Mouse (Mus musculus): Measurements from ENCODE around the gene Megf6.

Megf6 gene

GRCm38 (mm10) chr4:154262071-154262470 lies 91.5 kb downstream of the Megf6 start:
- no peak for DNase-seq

GRCm38 (mm10) chr4:154267511-154267910 lies 97.0 kb downstream of the Megf6 start:
- DNase-seq: no peak

GRCm38 (mm10) chr4:154269520-154269919 lies 99.0 kb downstream of the Megf6 start:
- no peak for DNase-seq

DNA sequence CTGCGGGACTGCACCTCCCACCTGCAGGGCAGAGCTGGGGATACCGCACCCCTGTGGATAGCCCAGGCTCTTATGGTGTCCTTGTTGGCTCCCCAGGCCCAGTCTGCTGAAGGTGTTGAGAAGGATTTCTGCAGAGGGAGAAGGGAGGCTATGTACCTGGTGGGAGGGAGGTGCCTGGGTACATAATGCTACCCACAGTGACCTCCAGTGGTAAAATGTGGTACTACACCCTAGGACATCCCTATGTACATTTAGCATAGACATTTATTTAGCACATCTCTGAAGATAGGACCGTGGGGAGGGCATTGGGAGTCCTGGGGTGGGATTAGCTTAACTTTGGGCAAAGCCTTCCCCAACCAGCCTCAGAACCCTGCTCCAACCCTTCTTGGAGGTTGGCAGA lies 102.5 kb downstream of the Megf6 start:
- peak; percentile 19 for DNase-seq

- no peak for DNase-seq
Measured at GRCm38 (mm10) chr4:154279481-154279880, 109.0 kb downstream of the Megf6 start.

GRCm38 (mm10) chr4:154283671-154284070 lies 113.1 kb downstream of the Megf6 start:
- no peak for DNase-seq

- no peak for DNase-seq
Measured at GRCm38 (mm10) chr4:154293735-154294201, 123.2 kb downstream of the Megf6 start.

GRCm38 (mm10) chr4:154294262-154294731 lies 123.8 kb downstream of the Megf6 start:
- DNase-seq: no peak

DNA sequence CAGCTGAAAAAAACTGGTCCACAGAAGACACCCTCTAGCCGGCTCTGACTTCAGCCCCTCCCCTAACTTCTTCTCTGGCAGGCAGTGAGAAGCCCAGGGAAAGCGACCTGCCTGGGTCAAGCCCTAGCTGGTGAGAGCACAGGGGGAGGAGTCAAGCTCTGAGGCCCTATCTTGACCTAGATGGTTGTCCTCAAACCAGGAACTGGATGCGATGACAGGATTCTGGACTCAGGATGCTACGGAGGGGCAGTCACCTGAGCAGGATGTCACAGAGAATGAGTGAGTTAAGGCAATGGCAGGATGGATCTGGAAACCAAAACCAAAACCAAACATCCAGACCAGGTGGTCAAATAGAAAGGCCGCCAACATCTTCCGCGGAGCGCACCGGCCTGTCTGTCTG lies 127.2 kb downstream of the Megf6 start:
- DNase-seq: no peak

DNA sequence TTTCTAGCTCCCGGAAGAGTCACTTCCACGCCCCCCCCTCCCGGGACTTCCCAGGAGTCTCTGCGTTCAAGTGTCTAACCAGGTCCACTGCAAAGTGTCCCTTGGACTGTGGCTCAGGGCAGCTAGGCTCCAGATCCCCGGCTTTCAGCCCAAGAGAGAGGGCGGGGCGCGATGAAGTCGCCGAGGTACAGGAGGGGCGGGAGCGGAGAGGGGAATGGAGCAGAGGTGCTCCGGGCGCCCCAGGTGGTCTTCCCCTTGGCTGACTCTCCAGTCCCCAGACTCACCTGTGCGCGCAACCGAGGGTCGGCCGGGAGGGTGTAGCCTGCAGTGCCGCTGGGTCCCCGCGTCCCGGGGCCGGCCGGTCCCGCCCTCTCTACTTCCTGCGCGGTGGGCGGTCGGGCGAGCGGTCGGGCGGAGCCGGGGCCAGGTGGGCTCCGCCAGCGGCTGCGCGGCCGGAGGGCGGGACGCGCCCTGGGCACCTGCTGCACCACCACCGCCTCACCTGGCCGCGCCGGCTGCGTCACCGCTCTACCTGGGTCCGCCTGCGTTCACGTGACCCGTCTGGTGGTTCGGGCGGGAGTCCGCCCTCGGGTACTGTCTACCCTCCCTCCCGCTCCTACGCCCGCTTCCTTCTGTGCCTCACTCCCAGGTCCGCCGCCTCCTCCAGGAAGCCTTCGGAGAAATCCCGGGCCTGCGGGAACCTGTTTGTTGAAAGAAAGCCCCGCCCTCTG lies 129.2 kb downstream of the Megf6 start:
- DNase-seq: no peak

DNA sequence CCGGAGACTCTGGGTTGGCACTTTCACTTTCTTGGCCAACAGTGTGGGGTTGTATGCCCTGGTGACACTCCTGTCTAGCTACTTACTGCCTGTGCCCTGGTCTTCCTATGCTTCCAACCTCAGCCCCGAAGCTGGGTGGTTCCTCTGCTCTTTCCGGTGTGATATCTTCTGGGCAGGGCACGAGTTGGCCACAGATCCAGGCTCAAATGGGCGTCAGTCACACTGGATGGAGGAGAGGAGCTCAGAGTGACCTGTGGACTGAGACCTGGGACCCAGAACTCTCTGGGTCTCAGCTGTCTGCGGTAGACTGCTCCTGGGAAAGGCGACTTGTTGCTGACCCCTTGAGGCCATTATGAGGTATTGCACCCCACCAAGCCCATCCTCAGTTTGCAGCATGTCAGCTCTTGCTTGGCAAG lies 130.9 kb downstream of the Megf6 start, which contains the start of gene Arhgef16:
TSS of gene Arhgef16 (minus strand) at position 211 of the 416 bp plus-strand sequence.
- peak; percentile 27 for DNase-seq

DNA sequence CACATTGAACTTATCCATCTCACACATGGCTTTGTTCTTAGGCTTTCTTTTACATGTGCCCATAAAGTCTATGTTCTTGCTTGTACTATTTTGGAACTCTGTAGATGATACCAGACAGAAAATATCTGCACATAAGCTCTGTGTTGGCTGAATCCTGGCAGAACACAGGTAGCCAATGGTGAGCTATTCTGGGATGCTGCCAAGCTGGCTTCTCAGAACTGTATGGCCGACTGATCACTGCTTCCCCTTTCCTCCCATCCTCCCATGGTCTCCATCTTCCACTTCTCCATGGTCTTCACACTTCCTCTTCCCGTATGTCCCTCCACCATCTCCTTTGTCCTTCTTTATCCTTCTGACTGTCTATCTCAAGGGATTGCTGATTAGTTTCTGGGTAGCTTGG lies 138.6 kb downstream of the Megf6 start:
- DNase-seq: no peak

- DNase-seq: no peak
Measured at GRCm38 (mm10) chr4:154310576-154311262, 140.2 kb downstream of the Megf6 start.

DNA sequence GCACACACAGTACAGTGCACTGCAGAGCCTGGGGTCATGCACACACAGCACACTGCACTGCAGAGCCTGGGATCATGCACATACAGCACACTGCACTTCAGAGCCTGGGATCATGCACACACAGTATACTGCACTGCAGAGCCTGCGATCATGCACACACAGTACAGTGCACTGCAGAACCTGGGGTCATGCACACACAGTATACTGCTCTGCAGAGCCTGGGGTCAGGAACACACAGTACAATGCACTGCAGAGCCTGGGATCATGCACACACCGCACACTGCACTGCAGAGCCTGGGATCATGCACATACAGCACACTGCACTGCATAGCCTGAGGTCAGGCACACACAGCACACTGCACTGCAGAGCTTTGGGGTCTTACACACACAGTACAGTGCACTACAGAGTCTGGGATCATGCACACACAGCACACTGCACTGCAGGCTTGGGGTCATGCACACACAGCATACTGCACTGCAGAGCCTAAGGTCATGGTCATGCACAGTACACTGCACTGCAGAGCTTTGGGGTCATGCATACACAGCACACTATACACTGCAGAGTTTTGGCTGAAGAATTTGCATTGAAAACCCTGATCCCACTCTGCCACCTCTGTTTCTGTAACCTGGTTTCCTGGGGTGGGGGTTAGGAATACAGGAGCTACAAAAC lies 141.7 kb downstream of the Megf6 start:
- no peak for DNase-seq

- peak; percentile 44 for DNase-seq
Measured at GRCm38 (mm10) chr4:154312935-154313621, 142.5 kb downstream of the Megf6 start.

DNA sequence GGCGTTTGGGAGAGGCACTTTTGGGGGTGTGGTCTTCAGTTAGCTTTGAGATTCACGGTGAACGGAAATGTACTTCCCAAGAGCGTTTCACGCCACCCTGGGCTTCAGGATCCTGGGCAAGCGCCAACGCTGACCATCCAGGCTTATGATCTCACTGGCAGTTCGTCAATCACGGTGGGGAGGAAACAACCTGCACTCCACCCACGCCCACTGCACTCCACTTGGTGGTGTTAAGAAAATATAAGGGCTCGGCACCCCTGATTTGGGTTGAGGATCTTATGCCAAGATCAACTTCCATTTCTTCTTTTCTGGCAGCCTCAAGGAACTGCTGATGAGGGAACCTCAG lies 143.1 kb downstream of the Megf6 start:
- DNase-seq: no peak

Data from right cerebral cortex, adult 18-20 months (tissue).